Mouse (Mus musculus) lung, adult 18-20 months (tissue): Measurements from ENCODE around the gene Emp3.
"Not testable (repeated sequence)": the region's sequence is repeated elsewhere in the genome, so short reads cannot be mapped to it uniquely, and the experiment has no call there.

Source experiments
- DNase-seq, 2 experiments: peaks; one replicate each; pipeline ENCODE4 v3.0.0; 2022; ENCODE audit warnings: mixed read lengths in 2 of 2

The Emp3 gene

DNA sequence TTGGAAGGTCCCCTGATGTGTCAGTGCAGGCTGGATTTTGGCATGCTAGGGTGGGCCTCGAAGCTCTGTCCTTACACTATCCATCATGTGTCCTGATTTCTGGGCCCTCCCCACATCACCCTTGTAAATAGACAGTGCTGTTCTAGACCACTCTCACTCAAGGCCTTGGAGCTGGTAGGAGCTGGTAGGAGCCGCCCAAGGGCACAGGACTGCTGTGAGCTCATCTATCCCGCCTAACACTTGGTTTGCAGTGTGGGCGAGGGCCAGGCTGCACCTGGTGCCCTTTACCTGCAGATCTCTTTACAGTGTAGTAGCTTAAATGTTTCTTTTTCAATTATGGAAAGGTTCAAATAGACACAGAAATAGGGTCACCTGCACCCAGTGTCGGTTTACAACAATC, 6.2 kb downstream of the Emp3 start:
- DNase-seq = no peak

DNA sequence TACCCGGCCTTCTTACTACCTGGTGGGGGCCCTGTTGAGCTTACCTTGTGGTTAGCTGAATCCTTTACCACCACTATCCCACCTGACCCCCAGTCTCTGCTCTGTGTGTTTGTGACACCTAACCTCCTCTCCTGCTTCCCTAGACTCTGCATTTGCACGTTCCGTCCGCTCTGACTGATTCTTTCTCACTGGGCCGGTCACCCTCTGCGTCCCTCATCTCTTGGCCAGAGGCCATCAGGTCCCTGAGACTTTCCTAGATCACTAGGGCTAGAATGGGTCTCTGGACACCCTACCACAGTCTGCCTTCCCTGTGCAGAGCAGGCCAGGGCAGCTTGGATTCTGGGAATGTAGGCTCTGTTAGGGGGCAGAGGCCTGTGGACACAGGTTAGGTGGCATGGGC, 7.1 kb downstream of the Emp3 start:
- no peak for DNase-seq

DNA sequence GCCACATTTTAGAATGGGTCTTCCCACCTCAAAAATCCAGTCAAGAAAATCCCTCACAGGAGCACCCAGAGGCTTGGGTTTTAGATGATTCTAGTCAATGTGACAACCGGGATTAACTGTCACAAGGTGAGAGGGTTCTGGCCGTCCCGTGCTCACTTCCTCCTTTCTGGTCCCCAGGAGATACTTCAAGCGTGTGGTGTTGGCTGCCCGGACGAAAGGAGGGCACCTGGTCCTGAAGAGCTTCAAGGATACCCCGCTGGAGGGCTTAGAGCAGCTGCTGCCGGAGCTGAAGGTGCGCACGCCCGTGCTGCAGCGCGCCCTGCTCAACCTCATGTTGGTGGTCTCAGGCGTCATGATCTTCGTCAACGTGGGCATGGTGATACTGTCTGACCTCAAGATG, 12.1 kb downstream of the Emp3 start:
- DNase-seq = no peak

DNA sequence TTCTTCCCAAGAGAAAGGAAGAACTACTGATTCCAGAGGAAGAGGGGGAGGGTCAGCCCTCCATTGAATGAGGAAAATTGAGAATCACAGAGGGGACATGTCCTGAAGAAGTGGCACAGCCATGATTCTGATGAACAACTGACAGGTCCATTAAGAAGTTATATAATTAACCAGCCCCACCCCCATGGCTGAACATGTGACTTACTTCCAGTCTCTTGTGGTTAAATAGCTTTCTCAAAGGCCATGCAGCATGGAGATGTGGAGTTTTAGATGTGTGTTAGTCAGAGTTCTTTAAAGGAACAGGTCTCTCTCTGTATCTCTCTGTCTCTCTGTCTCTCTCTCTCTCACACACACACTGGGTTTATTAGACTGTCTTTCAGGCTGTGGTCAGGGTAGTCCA, 12.8 kb downstream of the Emp3 start:
- no peak for DNase-seq

DNA sequence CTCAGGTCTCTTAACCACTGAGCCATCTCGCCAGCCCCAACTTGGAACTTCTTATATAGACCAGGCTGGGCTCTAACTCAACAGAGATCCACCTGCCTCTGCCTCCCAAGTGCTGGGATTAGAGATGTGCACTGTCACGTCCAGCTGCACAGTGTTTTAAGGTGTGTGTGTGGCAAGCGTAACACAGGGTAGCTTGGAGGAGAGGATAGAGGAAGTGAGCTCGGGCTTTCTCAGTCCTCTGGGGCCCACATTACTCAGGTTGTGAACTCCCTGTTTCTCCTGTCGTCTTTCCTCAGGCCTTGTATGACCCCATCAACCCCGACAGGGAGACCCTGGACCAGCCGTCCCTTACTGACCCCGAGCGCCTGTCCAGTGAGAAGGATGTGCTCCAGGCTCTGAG, 14.6 kb downstream of the Emp3 start:
- DNase-seq = no peak

DNA sequence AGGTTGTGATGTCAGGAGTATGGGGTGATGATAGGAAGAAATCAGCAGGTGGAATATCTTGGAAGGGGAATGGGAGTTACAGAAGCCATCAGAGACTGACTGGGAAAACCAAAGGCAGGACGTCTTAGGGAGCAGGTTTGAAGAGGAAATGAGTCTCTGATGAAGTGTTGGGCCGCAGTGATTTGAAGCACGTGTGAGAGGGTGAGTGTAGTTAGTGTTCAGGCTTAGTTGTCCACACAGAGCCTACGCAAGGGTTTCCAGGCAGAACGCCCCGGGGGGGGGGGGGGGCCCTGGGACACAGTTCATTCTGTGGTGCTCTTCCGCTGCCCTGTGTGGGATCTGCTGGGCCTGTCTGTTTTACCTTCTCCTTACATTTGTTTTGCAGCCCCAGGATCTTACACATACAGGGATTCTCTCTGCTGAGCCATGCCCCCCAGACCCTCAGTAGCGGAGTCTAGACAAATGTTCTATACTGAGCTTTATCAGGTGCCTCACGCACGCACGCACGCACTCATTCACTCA, 18.7 kb downstream of the Emp3 start:
- DNase-seq = no peak

DNA sequence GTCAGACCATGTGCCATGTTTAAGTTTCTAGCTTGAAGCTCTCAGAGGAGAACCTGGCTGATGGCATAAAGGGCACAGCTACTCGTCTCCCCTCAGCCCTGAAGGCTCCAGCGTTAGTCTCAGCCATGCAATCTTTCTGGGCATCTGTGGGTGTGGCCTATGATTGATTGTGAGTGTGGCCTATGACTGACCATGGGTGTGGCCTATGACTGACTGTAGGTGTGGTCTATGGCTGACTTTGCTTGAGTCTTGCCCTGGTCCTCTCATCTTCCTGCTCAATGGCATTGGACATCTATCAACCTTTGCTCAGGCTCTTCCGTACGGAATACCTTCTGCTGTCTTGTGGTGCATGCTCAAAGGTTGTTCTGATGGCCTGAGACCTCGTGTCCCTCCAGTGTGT, 19.6 kb downstream of the Emp3 start:
- DNase-seq = peak in 1 of 2 experiments; percentile 23

DNA sequence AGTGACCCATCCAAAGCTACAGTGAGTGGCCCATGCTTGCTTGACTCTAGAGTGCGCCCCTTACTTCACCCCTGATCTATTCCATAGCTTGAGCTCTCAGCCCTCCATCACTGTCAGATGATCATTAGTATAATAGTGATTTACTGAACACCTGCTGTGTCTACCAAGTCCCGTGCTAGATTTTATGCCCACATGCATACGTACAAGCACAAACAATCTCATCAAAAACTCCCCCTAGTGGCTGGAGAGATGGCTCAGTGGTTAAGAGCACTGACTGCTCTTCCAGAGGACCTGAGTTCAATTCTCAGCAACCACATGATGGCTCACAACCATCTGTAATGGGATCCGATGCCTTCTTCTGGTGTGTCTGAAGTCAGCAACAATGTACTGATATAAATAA, 23.1 kb downstream of the Emp3 start:
- not testable (repeated sequence) for DNase-seq

DNA sequence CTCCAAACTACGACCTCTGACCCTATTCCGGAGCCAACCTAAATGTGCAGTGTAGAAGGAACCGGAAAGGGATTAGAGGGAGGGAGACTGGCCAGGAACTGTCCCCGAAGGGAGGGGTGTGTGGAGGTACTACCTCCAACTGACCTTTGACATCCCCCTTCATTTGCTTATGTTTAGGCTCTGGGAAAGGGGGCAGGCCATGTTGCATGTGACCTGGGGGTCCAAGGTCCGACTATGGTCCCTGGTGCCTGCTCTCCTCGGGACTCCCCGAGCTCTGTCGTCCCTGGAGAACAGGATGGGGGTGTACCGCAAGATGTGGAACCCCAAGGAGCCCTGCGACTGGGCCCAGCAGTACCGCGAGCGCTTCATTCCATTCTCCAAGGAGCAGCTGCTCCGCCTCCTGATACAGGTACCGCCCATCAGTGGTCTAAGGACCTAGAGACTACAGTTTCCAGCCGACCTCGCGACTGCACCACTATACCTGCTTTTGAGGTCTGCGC, 23.9 kb downstream of the Emp3 start:
- peak; percentile 70 to 75 for DNase-seq

DNA sequence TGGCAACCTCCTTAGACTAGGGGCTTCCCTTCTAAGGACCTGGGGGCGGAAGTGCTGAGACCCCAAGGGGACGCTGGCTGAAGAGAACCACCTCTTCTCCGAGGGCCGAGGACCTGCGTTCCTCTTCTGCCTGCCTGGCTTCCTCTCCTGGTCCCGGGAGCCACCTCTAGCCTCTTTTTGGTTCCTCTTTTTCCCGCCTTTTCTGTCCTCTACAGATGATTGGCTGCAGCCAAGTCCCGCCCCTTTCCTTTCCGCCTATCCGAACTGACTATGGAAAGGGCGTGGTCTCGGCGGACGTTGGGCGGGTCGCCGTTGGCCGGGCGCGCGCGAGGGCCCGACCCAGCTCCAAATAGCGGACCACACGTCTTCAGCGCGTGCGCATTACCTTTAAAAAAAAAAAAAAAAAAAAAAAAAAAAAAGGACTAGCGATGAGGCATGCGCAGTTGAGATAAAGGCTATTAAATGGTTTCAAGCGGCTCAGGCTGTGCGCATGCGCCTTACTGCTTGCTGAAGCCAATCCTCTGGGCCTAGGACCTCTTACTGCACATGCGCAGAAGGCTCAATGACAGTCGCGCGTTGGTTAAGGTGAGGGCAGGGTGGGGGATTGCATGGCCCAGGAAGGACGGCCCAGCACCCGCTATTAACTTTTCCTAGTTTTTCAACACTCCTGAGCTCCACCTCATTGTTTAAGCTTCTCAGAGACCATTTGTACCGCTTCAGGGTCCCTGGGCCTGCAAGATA, 24.5 kb downstream of the Emp3 start, which contains the start of the genes Syngr4 and Tmem143:
Gene Syngr4 (minus strand): TSS at position 198 of the 741 bp plus-strand sequence.
Gene Tmem143 (plus strand): TSS at position 425 of the 741 bp plus-strand sequence.
- peak; percentile 98 for DNase-seq

DNA sequence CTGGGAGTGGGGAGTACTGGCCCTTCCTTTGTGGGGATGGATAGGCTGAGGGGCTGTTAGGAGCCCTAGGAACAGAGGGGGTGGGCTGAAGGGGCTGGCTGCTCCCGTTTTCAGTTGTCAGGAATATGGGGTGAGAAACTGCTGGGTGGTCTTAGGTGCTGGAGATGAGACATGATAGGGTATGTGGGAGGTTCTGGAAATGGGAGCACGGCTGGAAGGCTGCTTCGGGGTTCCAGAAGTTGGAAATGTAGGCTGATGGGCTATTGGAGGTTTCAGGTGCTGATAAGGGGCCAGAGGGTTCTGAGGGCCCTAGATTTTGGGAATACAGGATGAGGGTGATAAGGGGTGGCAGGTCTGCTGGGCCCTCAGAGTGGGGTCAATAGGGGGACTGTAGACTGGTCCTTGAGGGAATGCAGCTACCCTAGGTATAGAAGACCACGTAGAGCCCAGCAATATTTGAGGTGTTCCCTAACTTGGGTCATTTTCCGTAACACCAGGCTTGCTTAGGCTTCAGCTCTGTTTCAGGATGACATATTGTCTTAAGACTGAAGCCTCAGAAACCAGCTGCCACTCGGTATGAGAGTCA, 25.2 kb downstream of the Emp3 start:
- no peak for DNase-seq

DNA sequence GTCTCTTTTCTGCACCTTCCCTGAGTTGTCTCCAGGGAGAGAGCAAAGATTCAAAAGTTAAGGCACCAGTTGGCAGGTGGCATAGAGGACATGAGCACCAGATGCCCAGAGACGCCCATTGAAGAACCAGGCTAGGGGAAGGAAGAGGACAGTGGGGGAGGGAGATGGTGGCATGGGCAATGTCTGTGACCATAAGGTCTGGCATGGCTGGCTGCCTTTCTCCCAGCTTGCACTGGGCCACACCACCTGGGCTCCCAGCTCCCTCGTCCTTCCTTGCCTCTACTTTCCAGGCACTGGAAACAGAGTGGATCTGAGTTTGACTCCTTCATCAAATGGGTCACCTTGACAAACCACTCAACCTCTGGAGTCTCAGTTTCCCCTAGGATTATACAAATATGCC, 28.6 kb downstream of the Emp3 start:
- no peak for DNase-seq

DNA sequence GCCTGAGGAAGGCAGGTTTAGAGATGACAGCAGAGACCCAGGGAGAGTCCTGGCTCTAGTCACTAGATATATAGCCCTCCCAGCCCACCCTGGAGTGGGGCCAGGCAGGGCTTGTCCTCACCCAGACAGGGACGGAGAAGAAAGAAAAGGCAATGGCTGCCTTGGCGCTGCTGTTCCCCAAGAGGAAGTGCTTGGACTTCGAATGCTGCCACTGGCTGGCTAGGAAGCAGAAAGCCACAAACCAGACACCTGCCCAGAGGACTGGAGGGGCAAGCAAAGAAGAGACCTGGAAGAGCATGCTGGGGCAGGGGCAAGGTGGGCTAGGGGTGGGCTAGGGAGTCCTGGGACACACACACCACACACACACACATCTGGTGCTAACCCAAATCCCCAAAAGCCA, 34.0 kb downstream of the Emp3 start:
- DNase-seq = no peak

DNA sequence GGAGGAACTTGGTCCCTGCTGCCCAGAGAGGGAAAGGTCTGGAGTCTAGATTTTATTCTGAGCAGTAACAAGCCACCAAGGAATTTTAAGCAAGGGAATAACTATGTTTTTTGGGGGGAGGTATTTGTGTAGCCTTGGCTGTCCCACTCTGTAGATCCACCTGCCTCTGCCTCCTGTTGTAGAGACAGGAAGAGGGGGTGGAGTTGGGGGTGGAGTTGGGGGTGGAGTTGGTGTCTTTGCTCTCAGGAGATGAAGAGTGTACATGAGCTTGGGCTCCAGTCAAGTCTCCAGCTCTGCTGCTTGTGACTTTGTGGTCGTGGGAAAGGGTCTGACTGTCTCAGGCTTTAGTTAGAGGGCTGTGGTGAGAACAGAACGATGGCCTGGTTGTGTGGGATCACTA, 40.2 kb downstream of the Emp3 start:
- no peak for DNase-seq

DNA sequence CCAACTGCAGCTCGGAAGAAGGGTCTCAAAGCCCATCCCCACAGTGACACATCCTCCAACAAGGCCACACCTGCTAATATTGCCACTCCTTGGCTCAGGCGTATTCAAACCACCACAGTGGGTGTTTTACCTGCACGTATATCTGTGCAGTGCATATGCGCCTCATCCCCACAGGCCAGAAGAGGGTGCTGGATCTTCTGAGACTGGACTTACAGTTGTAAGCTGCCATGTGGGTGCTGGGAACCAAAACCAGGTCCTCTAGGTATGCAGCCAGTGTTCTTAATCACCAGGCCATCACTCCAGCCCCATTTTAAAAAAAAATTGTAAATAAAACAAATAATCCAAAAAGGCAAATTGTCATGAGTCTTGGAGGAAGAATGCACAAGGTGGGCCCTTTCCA, 40.7 kb downstream of the Emp3 start:
- no peak for DNase-seq

DNA sequence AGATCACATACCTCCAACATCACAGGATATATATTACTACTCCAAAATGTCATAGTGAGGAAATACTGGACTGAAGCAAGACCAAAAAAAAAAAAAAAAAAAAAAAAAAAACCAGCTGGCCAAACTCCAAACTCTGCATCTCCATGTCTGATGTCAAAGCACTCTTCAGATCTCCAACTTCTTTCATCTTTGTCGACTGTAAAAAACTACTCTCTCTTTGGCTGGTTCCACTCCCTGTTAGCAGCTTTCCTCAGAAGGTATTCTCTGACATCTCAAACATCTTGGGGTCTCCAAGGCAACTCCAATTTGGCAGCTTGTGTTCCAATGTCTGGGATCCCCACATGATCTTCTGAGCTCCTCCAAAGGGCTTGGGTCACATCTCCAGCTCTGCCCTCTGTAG, 42.9 kb downstream of the Emp3 start, which contains the start of gene Grin2d:
Gene Grin2d (minus strand): TSS at position 101 of the 400 bp plus-strand sequence.
- not testable (repeated sequence) for DNase-seq

DNA sequence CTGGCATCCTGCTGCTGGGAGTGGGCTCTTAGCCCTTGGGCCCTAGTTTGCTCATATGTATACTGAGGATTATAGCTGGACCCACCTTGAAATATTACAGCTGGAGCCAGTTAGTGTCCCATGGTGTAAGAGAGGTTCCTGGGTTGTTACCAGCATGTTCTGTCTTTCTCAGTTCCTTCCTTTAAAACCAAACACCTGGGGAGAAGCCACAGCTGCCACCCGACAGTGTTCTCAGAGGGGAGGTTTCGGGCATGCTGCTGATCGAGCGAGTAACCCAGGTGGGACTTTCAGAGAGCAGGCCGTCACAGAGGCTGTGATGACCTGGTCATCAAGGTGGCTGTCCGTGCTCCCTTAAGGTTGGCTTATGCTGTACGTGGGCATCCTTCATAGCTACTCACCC, 44.3 kb downstream of the Emp3 start:
- DNase-seq = no peak

DNA sequence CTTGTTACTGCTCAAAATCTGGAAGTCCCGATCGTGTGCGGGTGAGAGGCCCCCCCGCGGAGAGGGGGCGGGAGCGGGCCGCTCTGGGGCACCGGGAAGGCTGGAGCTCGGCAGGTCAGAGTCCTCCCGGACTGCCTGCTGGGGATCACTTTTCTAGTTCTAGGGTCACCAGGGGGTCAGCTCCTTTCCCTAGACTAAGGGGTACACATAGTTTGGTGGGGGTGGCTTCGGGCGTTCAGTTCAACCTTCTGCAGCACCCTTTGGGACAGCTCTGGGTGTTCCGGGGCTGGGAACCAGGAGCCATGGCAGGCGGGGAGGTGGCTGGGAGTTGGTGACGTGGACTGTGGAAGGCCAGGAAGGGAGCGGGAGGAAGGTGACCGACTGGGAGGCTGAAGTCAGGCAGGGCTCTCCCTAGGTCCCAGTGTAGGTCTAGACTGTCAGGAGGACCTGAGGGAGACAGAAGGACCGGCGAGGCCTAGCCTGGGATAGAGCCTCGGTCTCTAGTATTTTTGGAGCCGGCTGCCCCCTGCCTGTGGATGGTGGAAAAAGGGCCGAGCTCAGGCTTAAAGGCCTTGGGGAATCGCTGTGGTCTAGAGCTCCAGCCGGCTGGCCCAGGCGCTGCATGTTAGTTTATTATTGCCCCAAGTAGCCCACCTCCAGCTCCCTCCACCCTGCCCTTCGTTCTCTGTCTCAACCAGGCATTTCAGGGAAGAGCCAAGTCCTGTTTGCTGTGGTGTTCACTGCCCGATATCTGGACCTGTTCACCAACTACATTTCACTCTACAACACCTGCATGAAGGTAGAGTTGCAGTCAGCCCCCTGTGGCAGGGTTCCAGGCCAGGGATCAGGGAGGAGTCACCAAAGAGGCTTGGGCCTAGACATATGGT, 47.9 kb downstream of the Emp3 start:
- DNase-seq = peak; percentile 66 to 70

DNA sequence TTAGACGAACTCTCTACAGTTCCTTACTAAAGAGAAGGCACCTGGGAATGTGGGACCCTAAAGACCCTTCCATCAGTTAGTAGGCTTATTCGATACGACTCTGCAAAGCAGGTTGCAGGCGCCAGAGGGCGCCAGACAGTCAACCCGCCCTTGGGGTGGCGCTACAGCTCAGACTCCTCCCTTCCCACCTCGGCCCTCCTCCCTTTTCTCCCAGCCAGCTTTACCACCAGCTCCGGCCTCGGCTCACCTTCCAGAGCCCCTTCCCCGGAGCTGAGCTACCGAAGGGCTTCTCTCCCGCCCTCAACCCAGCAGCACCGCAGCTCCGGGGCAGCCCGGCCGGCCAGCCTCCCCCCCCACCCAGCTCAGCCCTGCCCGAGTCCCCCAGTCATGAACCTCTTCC, 48.6 kb downstream of the Emp3 start, which contains the start of gene Kdelr1:
Gene Kdelr1 (plus strand): TSS at position 149 of the 400 bp plus-strand sequence.
- DNase-seq = peak; percentile 89 to 91

DNA sequence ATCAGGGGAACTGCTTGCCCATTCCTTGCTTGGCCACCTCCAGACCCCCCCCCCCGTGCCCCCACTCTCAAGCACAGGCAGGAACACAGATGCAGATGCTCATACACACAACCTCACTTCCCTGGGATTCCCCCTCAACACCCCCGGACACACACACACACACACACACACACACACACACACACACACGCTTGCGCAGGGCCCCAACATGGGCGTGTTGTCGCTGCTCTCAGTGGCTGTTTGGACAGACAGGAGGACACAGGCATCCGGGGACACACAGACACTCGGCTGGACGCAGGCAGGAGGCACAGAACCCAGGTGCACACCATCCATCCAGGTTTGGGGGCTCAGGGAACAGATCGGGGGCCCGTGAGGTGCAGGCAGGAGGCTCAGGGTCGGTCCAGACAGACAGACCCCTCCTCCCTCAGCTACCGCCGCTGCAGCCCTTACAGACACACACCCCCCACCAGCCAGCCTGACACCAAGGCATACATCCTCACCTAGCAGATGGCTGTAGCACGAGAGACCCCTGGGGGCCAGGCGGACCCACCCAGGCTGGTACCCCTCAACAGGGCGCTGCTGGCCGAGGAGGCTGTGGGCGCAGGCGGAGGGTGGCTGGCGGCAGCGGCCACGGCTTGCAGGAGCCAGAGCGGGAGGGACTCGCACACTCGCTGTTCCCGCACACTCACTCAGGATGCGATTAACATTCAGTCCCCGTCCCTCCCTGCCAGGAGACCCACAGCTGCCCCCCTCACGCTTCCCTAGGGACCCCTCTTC, 50.7 kb downstream of the Emp3 start:
- DNase-seq = no peak

DNA sequence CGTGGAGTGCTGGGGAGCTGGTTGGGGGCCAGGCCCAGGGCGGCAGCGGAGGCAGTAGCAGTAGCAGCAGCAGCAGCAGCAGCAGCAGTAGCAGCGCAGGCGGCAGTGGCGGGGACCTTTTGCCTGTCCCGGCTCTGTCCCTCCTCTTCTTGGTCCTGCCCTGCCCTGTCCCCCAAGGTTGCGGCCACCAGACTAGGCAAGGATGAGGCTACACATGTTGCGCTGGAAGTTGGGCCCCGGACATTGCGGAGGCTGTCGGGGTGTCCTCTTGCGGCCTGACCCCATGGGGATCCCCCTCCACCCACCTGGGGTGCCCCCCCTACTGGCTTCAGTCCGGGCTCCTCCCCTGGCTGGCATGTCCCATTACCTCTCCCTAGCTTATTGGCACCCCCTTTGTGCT, 51.4 kb downstream of the Emp3 start:
- DNase-seq = peak in 1 of 2 experiments; percentile 13

DNA sequence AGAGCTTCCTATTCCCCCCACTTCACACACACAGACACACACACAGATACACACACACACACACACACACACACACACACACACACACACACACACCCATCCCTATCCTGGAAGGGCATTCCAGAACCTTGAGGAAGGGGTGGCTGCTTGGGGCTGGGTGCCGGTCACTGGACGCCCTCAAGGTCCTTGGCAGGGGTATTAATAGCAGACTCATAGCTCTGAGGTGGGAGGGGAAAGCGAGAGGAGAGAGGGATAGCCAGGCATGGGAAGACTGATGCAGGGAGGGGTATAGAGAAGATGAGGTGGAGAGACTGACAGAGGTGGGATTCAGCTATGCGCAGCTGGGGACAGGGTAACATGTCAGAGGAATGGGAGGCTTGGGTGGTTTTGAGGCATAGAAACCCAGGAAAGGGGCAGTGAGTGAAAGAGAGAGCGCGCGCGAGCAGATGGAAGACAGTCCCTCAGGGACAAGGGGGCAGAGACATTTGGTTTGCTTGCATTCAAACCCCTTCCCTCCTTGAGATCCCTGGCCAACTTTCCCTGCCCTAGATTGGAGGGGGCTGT, 52.0 kb downstream of the Emp3 start:
- no peak for DNase-seq
